Mouse (Mus musculus): ENCODE results near the gene Gja4. TPM values are rescaled to one million over a fixed set of nuclear protein-coding genes. Genes with fewer than 3 reads are reported as not detected.

Gja4 gene
- polyA plus RNA-seq, 1 experiment from 2014 or later = 11.8 TPM

- H3K9me3 ChIP-seq (ENCODE audit: control insufficient read depth, low read length) = no peaks in the 10 kb centered on the region
- no peak overlapping the region for H3K4me3 ChIP-seq (ENCODE audit: low read depth, low read length)
- H3K4me2 ChIP-seq (ENCODE audit: low read depth, severe bottlenecking) = no peak overlapping the region
- H3K36me3 ChIP-seq (ENCODE audit: control insufficient read depth, insufficient read depth, low read length) = no peaks in the 10 kb centered on the region
- H3K4me1 ChIP-seq (ENCODE audit: control insufficient read depth, insufficient read depth, low read length) = 0 out of 2 replicates have a peak, but pooled peaks cover 7% of the 10 kb centered on the region
- no peak overlapping the region for H3K27ac ChIP-seq (replicated peaks; ENCODE audit: low read depth, low read length)
- 61% methylated on average over 7 of the region's 7 CpGs for WGBS
- ATAC-seq (ENCODE audit: insufficient number of reproducible peaks, low FRiP score, low TSS enrichment, low read depth) (no peak), DNase-seq (ENCODE audit: low spot score) (no peak)
- no peak overlapping the region for H3K9ac ChIP-seq (ENCODE audit: low read length)
- H3K27me3 ChIP-seq (ENCODE audit: control insufficient read depth, insufficient read depth, low read length) = peaks cover 49% of the 10 kb centered on the region
These were observed 14.5 kb upstream of the Gja4 start for GRCm38 (mm10) chr4:127328378-127328777.

DNA sequence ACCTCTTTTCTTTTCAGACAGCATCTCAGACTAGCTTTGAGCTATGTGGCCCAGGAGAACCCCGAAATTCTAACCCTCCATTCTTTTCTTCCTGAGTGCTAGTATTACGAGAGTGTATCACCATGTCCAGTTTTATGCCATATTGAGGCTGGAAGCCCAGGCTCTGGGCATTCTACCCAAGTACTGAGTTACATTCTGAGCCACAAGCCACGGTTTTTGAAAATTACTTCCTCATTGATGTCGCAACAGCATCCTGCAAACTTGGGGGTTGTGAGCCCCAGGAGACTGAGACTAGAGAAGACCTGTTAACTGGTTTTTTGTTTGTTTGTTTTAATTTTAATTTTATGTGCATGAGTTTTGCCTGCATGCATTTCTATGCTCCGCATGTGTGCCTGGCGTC is 13.9 kb upstream of the Gja4 start:
- WGBS = 76% methylated on average over 6 of the region's 6 CpGs
- H3K27me3 ChIP-seq (ENCODE audit: control insufficient read depth, insufficient read depth, low read length) = peaks cover 46% of the 10 kb centered on the region

DNA sequence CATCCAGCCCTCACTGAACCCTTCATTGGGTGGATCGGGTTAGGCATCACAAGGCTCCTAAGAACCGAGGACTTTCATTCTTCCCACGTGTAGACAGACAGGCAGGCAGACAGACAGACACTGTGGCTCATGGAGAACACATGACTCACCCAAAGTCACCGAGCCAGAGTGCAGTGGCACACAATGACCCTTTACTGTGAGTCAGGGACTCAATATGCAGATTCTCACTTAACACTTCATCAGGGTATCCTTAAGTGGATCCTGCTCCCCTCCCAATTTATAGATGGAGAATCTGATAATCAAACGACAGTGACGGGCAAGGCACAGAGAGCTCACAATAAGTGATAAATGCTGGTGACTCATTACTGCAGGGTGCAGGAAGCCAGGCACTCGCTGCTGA is 13.4 kb upstream of the Gja4 start:
- no peaks in the 10 kb centered on the region for H3K9me3 ChIP-seq (ENCODE audit: control insufficient read depth, low read length)
- H3K4me1 ChIP-seq (ENCODE audit: control insufficient read depth, insufficient read depth, low read length) = 0 out of 2 replicates have a peak, but pooled peaks cover 7% of the 10 kb centered on the region
- WGBS = 66% methylated on average over 7 of the region's 7 CpGs
- H3K36me3 ChIP-seq (ENCODE audit: control insufficient read depth, insufficient read depth, low read length) = no peaks in the 10 kb centered on the region
- no peak overlapping the region for H3K27ac ChIP-seq (replicated peaks; ENCODE audit: low read depth, low read length)
- H3K4me2 ChIP-seq (ENCODE audit: low read depth, severe bottlenecking) = no peak overlapping the region
- H3K4me3 ChIP-seq (ENCODE audit: low read depth, low read length) = no peak overlapping the region
- no peak overlapping the region for H3K9ac ChIP-seq (ENCODE audit: low read length)
- peaks cover 41% of the 10 kb centered on the region for H3K27me3 ChIP-seq (ENCODE audit: control insufficient read depth, insufficient read depth, low read length)
- no peak for DNase-seq (ENCODE audit: low spot score)
- no peak for ATAC-seq (ENCODE audit: insufficient number of reproducible peaks, low FRiP score, low TSS enrichment, low read depth)

More for the DNA sequence above, 13.9 kb upstream of the Gja4 start:
- Histone ChIP-seq H3K36me3 (ENCODE audit: control insufficient read depth, insufficient read depth, low read length) (no peaks in the 10 kb centered on the region), H3K27ac (replicated peaks; ENCODE audit: low read depth, low read length) (no peak overlapping the region), H3K4me2 (ENCODE audit: low read depth, severe bottlenecking) (no peak overlapping the region), H3K4me3 (ENCODE audit: low read depth, low read length) (no peak overlapping the region), H3K9ac (ENCODE audit: low read length) (no peak overlapping the region), H3K4me1 (ENCODE audit: control insufficient read depth, insufficient read depth, low read length) (0 out of 2 replicates have a peak, but pooled peaks cover 7% of the 10 kb centered on the region), H3K9me3 (ENCODE audit: control insufficient read depth, low read length) (no peaks in the 10 kb centered on the region)
- DNase-seq (ENCODE audit: low spot score) (no peak), ATAC-seq (ENCODE audit: insufficient number of reproducible peaks, low FRiP score, low TSS enrichment, low read depth) (no peak)

DNA sequence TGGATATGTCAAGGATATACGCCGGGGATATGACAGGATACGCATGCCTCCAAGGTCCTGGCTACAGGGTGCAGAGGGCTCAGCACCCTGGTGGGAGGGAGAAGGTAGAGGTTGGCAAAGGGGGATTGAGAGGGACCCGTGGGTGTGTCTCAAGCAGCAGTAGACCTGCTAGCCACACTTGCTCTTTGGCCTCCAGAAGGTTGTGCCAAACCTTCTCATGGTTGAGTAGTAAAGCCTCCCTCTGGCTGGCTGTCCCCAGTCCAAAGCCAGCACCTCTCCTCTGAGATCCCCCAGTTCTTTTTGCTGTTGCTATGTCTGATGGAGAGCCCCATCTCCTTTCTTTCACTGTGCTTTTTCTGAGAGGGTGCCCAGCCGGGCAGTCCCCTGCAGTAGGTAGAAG is 11.4 kb upstream of the Gja4 start:
- ATAC-seq (ENCODE audit: insufficient number of reproducible peaks, low FRiP score, low TSS enrichment, low read depth) (no peak), DNase-seq (ENCODE audit: low spot score) (no peak)
- Histone ChIP-seq H3K9ac (ENCODE audit: low read length) (no peak overlapping the region), H3K27ac (replicated peaks; ENCODE audit: low read depth, low read length) (no peak overlapping the region), H3K4me3 (ENCODE audit: low read depth, low read length) (no peak overlapping the region), H3K9me3 (ENCODE audit: control insufficient read depth, low read length) (no peaks in the 10 kb centered on the region), H3K36me3 (ENCODE audit: control insufficient read depth, insufficient read depth, low read length) (no peaks in the 10 kb centered on the region), H3K4me2 (ENCODE audit: low read depth, severe bottlenecking) (no peak overlapping the region), H3K4me1 (ENCODE audit: control insufficient read depth, insufficient read depth, low read length) (0 out of 2 replicates have a peak, but pooled peaks cover 4% of the 10 kb centered on the region), H3K27me3 (ENCODE audit: control insufficient read depth, insufficient read depth, low read length) (peaks cover 22% of the 10 kb centered on the region)
- WGBS = 87% methylated on average over 5 of the region's 5 CpGs

- Histone ChIP-seq H3K4me2 (ENCODE audit: low read depth, severe bottlenecking) (no peak overlapping the region), H3K27ac (replicated peaks; ENCODE audit: low read depth, low read length) (no peak overlapping the region), H3K27me3 (ENCODE audit: control insufficient read depth, insufficient read depth, low read length) (peaks cover 16% of the 10 kb centered on the region), H3K4me1 (ENCODE audit: control insufficient read depth, insufficient read depth, low read length) (no peaks in the 10 kb centered on the region), H3K4me3 (ENCODE audit: low read depth, low read length) (no peak overlapping the region), H3K9ac (ENCODE audit: low read length) (no peak overlapping the region), H3K9me3 (ENCODE audit: control insufficient read depth, low read length) (no peaks in the 10 kb centered on the region), H3K36me3 (ENCODE audit: control insufficient read depth, insufficient read depth, low read length) (no peaks in the 10 kb centered on the region)
- ATAC-seq (ENCODE audit: insufficient number of reproducible peaks, low FRiP score, low TSS enrichment, low read depth) = peak; percentile 83
- peak; percentile 91 for DNase-seq (ENCODE audit: low spot score)
- WGBS = 11% methylated on average over 6 of the region's 6 CpGs
These were observed 10.9 kb upstream of the Gja4 start for GRCm38 (mm10) chr4:127324759-127325158.

GRCm38 (mm10) chr4:127324296-127324695 is 10.5 kb upstream of the Gja4 start:
- Histone ChIP-seq H3K9ac (ENCODE audit: low read length) (no peak overlapping the region), H3K27ac (replicated peaks; ENCODE audit: low read depth, low read length) (no peak overlapping the region), H3K36me3 (ENCODE audit: control insufficient read depth, insufficient read depth, low read length) (no peaks in the 10 kb centered on the region), H3K4me1 (ENCODE audit: control insufficient read depth, insufficient read depth, low read length) (no peaks in the 10 kb centered on the region), H3K4me2 (ENCODE audit: low read depth, severe bottlenecking) (no peak overlapping the region), H3K27me3 (ENCODE audit: control insufficient read depth, insufficient read depth, low read length) (peaks cover 13% of the 10 kb centered on the region), H3K4me3 (ENCODE audit: low read depth, low read length) (no peak overlapping the region), H3K9me3 (ENCODE audit: control insufficient read depth, low read length) (no peaks in the 10 kb centered on the region)
- DNase-seq (ENCODE audit: low spot score) = no peak
- ATAC-seq (ENCODE audit: insufficient number of reproducible peaks, low FRiP score, low TSS enrichment, low read depth) = no peak
- WGBS = 70% methylated on average over 10 of the region's 10 CpGs

- Histone ChIP-seq H3K9ac (ENCODE audit: low read length) (no peak overlapping the region), H3K4me2 (ENCODE audit: low read depth, severe bottlenecking) (no peak overlapping the region), H3K36me3 (ENCODE audit: control insufficient read depth, insufficient read depth, low read length) (no peaks in the 10 kb centered on the region), H3K4me1 (ENCODE audit: control insufficient read depth, insufficient read depth, low read length) (no peaks in the 10 kb centered on the region), H3K4me3 (ENCODE audit: low read depth, low read length) (no peak overlapping the region), H3K27ac (replicated peaks; ENCODE audit: low read depth, low read length) (no peak overlapping the region), H3K27me3 (ENCODE audit: control insufficient read depth, insufficient read depth, low read length) (peaks cover 8% of the 10 kb centered on the region), H3K9me3 (ENCODE audit: control insufficient read depth, low read length) (no peaks in the 10 kb centered on the region)
- ATAC-seq (ENCODE audit: insufficient number of reproducible peaks, low FRiP score, low TSS enrichment, low read depth) = no peak
- WGBS = 64% methylated on average over 3 of the region's 3 CpGs
- no peak for DNase-seq (ENCODE audit: low spot score)
These were observed 9.8 kb upstream of the Gja4 start for GRCm38 (mm10) chr4:127323651-127324050.

- Histone ChIP-seq H3K4me3 (ENCODE audit: low read depth, low read length) (no peak overlapping the region), H3K9me3 (ENCODE audit: control insufficient read depth, low read length) (no peaks in the 10 kb centered on the region), H3K36me3 (ENCODE audit: control insufficient read depth, insufficient read depth, low read length) (no peaks in the 10 kb centered on the region), H3K27me3 (ENCODE audit: control insufficient read depth, insufficient read depth, low read length) (0 out of 2 replicates have a peak, but pooled peaks cover 3% of the 10 kb centered on the region), H3K27ac (replicated peaks; ENCODE audit: low read depth, low read length) (no peak overlapping the region), H3K9ac (ENCODE audit: low read length) (no peak overlapping the region), H3K4me1 (ENCODE audit: control insufficient read depth, insufficient read depth, low read length) (no peaks in the 10 kb centered on the region), H3K4me2 (ENCODE audit: low read depth, severe bottlenecking) (no peak overlapping the region)
- 7% methylated on average over 3 of the region's 3 CpGs for WGBS
- DNase-seq (ENCODE audit: low spot score) (peak; percentile 81), ATAC-seq (ENCODE audit: insufficient number of reproducible peaks, low FRiP score, low TSS enrichment, low read depth) (no peak)
These were observed 5.8 kb upstream of the Gja4 start for GRCm38 (mm10) chr4:127319613-127320012.

DNA sequence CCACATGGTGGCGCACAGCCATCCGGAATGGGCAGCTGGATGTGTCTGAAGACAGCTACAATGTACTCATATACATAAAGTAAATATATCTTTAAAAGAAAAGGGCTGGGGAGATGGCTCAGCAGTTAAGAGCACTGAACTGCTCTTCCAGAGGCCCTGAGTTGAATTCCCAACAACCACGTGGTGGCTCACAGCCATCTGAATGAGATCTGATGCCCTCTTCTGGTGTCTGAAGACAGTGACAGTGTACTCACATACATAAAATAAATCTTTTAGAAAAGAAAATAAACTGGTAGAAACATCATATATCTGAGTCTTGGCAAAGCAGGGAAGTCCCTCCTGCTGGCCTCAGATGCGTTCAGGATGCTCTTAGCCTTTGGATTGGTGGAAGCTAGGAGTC is 3.3 kb upstream of the Gja4 start:
- peaks cover 17% of the 10 kb centered on the region; the same call in 1 of the 2 replicates for H3K27me3 ChIP-seq (ENCODE audit: control insufficient read depth, insufficient read depth, low read length)
- H3K36me3 ChIP-seq (ENCODE audit: control insufficient read depth, insufficient read depth, low read length) = no peaks in the 10 kb centered on the region
- H3K4me1 ChIP-seq (ENCODE audit: control insufficient read depth, insufficient read depth, low read length) = 0 out of 2 replicates have a peak, but pooled peaks cover 4% of the 10 kb centered on the region
- no peak overlapping the region for H3K4me2 ChIP-seq (ENCODE audit: low read depth, severe bottlenecking)
- H3K9ac ChIP-seq (ENCODE audit: low read length) = no peak overlapping the region
- H3K27ac ChIP-seq (replicated peaks; ENCODE audit: low read depth, low read length) = no peak overlapping the region
- WGBS = 68% methylated on average over 4 of the region's 4 CpGs
- H3K9me3 ChIP-seq (ENCODE audit: control insufficient read depth, low read length) = no peaks in the 10 kb centered on the region
- no peak overlapping the region for H3K4me3 ChIP-seq (ENCODE audit: low read depth, low read length)
- no peak for DNase-seq (ENCODE audit: low spot score)
- ATAC-seq (ENCODE audit: insufficient number of reproducible peaks, low FRiP score, low TSS enrichment, low read depth) = no peak

Data from limb, embryonic 11.5 days (tissue).